In genomic region chr12:87265444-87265843, GRCm38 (mm10) we compare ENCODE assay signal across 8 mouse cellular contexts. TPM values are rescaled to one million over a fixed set of nuclear protein-coding genes. Genes with fewer than 3 reads are reported as not detected.
DNase-seq lines count a peak whose midpoint lies in the region; ATAC-seq lines count a peak whose summit lies in the region.

No protein-coding gene starts in this region.

- WGBS in kidney, embryonic 16.5 days = 12% methylated on average over 11 of the region's 11 CpGs
- WGBS in hindbrain, embryonic 15.5 days = 28% methylated on average over 11 of the region's 11 CpGs
- 25% methylated on average over 11 of the region's 11 CpGs for WGBS in midbrain, embryonic 15.5 days

- H3K27me3 ChIP-seq in kidney, embryonic 16.5 days (ENCODE audit: insufficient read depth, low read length) = no peaks in the 10 kb centered on the region
- H3K27me3 ChIP-seq in hindbrain, embryonic 15.5 days = no peaks in the 10 kb centered on the region
- no peaks in the 10 kb centered on the region for H3K27me3 ChIP-seq in midbrain, embryonic 15.5 days (replicated peaks)

- peak overlapping the region; percentile 87 for H3K4me2 ChIP-seq in kidney, embryonic 16.5 days (replicated peaks; ENCODE audit: low read depth, low read length)
- H3K4me2 ChIP-seq in hindbrain, embryonic 15.5 days = peak overlapping the region; percentile 54
- peak overlapping the region; percentile 57 for H3K4me2 ChIP-seq in midbrain, embryonic 15.5 days

- H3K9ac ChIP-seq in kidney, embryonic 16.5 days (replicated peaks; ENCODE audit: low read length) = peak overlapping the region; percentile 94
- H3K9ac ChIP-seq in hindbrain, embryonic 15.5 days = peak overlapping the region; percentile 80
- peak overlapping the region; percentile 74 for H3K9ac ChIP-seq in midbrain, embryonic 15.5 days

- ATAC-seq in kidney, embryonic 16.5 days (ENCODE audit: low FRiP score, low TSS enrichment) = no peak
- no peak for ATAC-seq in hindbrain, embryonic 15.5 days (ENCODE audit: low FRiP score, low read depth)
- no peak for ATAC-seq in midbrain, embryonic 15.5 days (replicated peaks)

- peaks cover 14% of the 10 kb centered on the region for H3K4me1 ChIP-seq in kidney, embryonic 16.5 days (ENCODE audit: insufficient read depth, low read length)
- H3K4me1 ChIP-seq in brown adipose tissue, adult 24 weeks (ENCODE audit: control insufficient read depth, insufficient read depth, insufficient read length, low read length) = no peaks in the 10 kb centered on the region; the same call in 1 of the 2 replicates
- H3K4me1 ChIP-seq in hindbrain, embryonic 15.5 days (replicated peaks) = peaks cover 25% of the 10 kb centered on the region
- H3K4me1 ChIP-seq in midbrain, embryonic 15.5 days = peaks cover 30% of the 10 kb centered on the region

- no peaks in the 10 kb centered on the region for H3K9me3 ChIP-seq in kidney, embryonic 16.5 days (ENCODE audit: low read length)
- no peaks in the 10 kb centered on the region for H3K9me3 ChIP-seq in hindbrain, embryonic 15.5 days
- H3K9me3 ChIP-seq in midbrain, embryonic 15.5 days = no peaks in the 10 kb centered on the region

- peak overlapping the region; percentile 88 for H3K4me3 ChIP-seq in kidney, embryonic 16.5 days (ENCODE audit: low read length)
- peak overlapping the region; percentile 89 for H3K4me3 ChIP-seq in brown adipose tissue, adult 24 weeks (ENCODE audit: insufficient read depth, low read depth, low read length)
- peak overlapping the region; percentile 74 for H3K4me3 ChIP-seq in hindbrain, embryonic 15.5 days
- H3K4me3 ChIP-seq in midbrain, embryonic 15.5 days = peak overlapping the region; percentile 83

- peaks cover 45% of the 10 kb centered on the region for H3K36me3 ChIP-seq in kidney, embryonic 16.5 days (ENCODE audit: insufficient read depth, low read length)
- peaks cover 39% of the 10 kb centered on the region for H3K36me3 ChIP-seq in hindbrain, embryonic 15.5 days
- H3K36me3 ChIP-seq in midbrain, embryonic 15.5 days (replicated peaks) = peaks cover 34% of the 10 kb centered on the region

- H3K27ac ChIP-seq in kidney, embryonic 16.5 days (ENCODE audit: low read length) = peak overlapping the region; percentile 84
- H3K27ac ChIP-seq in brown adipose tissue, adult 24 weeks (replicated peaks; ENCODE audit: low read depth, low read length) = peak overlapping the region; percentile 89
- H3K27ac ChIP-seq in hindbrain, embryonic 15.5 days (replicated peaks) = peak overlapping the region; percentile 85
- H3K27ac ChIP-seq in midbrain, embryonic 15.5 days = peak overlapping the region; percentile 87

- DNase-seq in kidney, postnatal 25 days = no peak
- DNase-seq in adrenal gland, postnatal 25 days = no peak
- no peak for DNase-seq in layer of hippocampus, postnatal 10 days (ENCODE audit: low spot score in 2 of 2)
- no peak for DNase-seq in gastrocnemius, adult 8-10 months (ENCODE audit: low spot score in 2 of 2)

RNA-seq across cellular contexts. Expression of gene Vipas39, which starts 0.6 kb away (rescaled TPM):
- 52.2 and 53.7 TPM in 2 replicates for polyA plus RNA-seq in kidney, embryonic 16.5 days (2015; fragmentation: Nextera tagmentation; extraction: Ambion mirVana)
- polyA plus RNA-seq in brown adipose tissue, adult 24 weeks (2012; ENCODE audit: insufficient read depth, insufficient read length, missing spikeins) = 24.3 and 30.8 TPM in 2 replicates
- 52.2 and 55.2 TPM in 2 replicates for polyA plus RNA-seq in hindbrain, embryonic 15.5 days (2015; fragmentation: Nextera tagmentation; extraction: Ambion mirVana)
- polyA plus RNA-seq in midbrain, embryonic 15.5 days (2015; fragmentation: Nextera tagmentation; extraction: Ambion mirVana) = 61.5 and 64.2 TPM in 2 replicates
- 36.4 and 36.7 TPM in 2 replicates for total RNA-seq in adrenal gland, postnatal 25 days (2021)
- 10 to 100 TPM; 54.9 to 61.5 TPM for total RNA-seq in layer of hippocampus, postnatal 10 days (2021)
- 1 to 10 TPM; 6.4 to 8.4 (median 7.5) TPM for total RNA-seq in gastrocnemius, adult 8-10 months (2022)

RNA-seq across cellular contexts. Expression of gene Ahsa1, which starts 0.8 kb away (rescaled TPM):
- 246 and 248 TPM in 2 replicates for polyA plus RNA-seq in kidney, embryonic 16.5 days (2015; fragmentation: Nextera tagmentation; extraction: Ambion mirVana)
- 89.7 and 140 TPM in 2 replicates for polyA plus RNA-seq in brown adipose tissue, adult 24 weeks (2012; ENCODE audit: insufficient read depth, insufficient read length, missing spikeins)
- 208 and 221 TPM in 2 replicates for polyA plus RNA-seq in hindbrain, embryonic 15.5 days (2015; fragmentation: Nextera tagmentation; extraction: Ambion mirVana)
- 217 and 222 TPM in 2 replicates for polyA plus RNA-seq in midbrain, embryonic 15.5 days (2015; fragmentation: Nextera tagmentation; extraction: Ambion mirVana)
- total RNA-seq in adrenal gland, postnatal 25 days (2021) = 166 and 209 TPM in 2 replicates
- 100 to 1,000 TPM; 151 to 153 TPM for total RNA-seq in layer of hippocampus, postnatal 10 days (2021)
- total RNA-seq in gastrocnemius, adult 8-10 months (2022) = 100 to 1,000 TPM; 106 to 131 (median 116) TPM

RNA-seq across cellular contexts. Expression of gene Noxred1, which starts 26.9 kb away (rescaled TPM):
- 0.60 and 0.67 TPM in 2 replicates for polyA plus RNA-seq in kidney, embryonic 16.5 days (2015; fragmentation: Nextera tagmentation; extraction: Ambion mirVana)
- polyA plus RNA-seq in brown adipose tissue, adult 24 weeks (2012; ENCODE audit: insufficient read depth, insufficient read length, missing spikeins) = 0.71 and 1.3 TPM in 2 replicates
- 1.1 and 1.2 TPM in 2 replicates for polyA plus RNA-seq in hindbrain, embryonic 15.5 days (2015; fragmentation: Nextera tagmentation; extraction: Ambion mirVana)
- 1.6 and 1.7 TPM in 2 replicates for polyA plus RNA-seq in midbrain, embryonic 15.5 days (2015; fragmentation: Nextera tagmentation; extraction: Ambion mirVana)
- total RNA-seq in adrenal gland, postnatal 25 days (2021) = 0.52 and 0.76 TPM in 2 replicates
- total RNA-seq in layer of hippocampus, postnatal 10 days (2021) = 1 to 10 TPM; 1.1 to 1.5 TPM
- total RNA-seq in gastrocnemius, adult 8-10 months (2022) = under 1 TPM; 0.29 to 0.56 (median 0.38) TPM

RNA-seq across cellular contexts. Expression of gene Ism2, which starts 34.1 kb away (rescaled TPM):
- polyA plus RNA-seq in kidney, embryonic 16.5 days (2015; fragmentation: Nextera tagmentation; extraction: Ambion mirVana) = 0.76 and 1.0 TPM in 2 replicates
- polyA plus RNA-seq in brown adipose tissue, adult 24 weeks (2012; ENCODE audit: insufficient read depth, insufficient read length, missing spikeins) = not detected in 2 replicates
- 1.7 and 1.9 TPM in 2 replicates for polyA plus RNA-seq in hindbrain, embryonic 15.5 days (2015; fragmentation: Nextera tagmentation; extraction: Ambion mirVana)
- polyA plus RNA-seq in midbrain, embryonic 15.5 days (2015; fragmentation: Nextera tagmentation; extraction: Ambion mirVana) = 1.4 and 1.8 TPM in 2 replicates
- total RNA-seq in adrenal gland, postnatal 25 days (2021) = not detected in 2 replicates
- under 1 TPM; 0.55 to 0.62 TPM for total RNA-seq in layer of hippocampus, postnatal 10 days (2021)
- total RNA-seq in gastrocnemius, adult 8-10 months (2022) = not detected
